Mouse (Mus musculus) lung, embryonic 16.5 days (tissue): ENCODE measurements at regions not wholly inside any gene's neighbourhood (a gene's known extent, or its start where the extent isn't known, plus 50 kb on each side); places are given as distances from the start of the nearest gene placed in this dataset.
"Not testable (repeated sequence)": the region's sequence is repeated elsewhere in the genome, so short reads cannot be mapped to it uniquely, and the experiment has no call there.

ENCODE experiments used
- ATAC-seq: fragments of 200-750 bp; cut with Nextera tagmentation; 2 replicates; pipeline ENCODE4 v1.8.0; 2017; ENCODE audit warnings: low read depth, mild to moderate bottlenecking, moderate library complexity
- H3K27ac ChIP-seq: fragments of 300-500 bp; sonication (generic); 2 replicates; pipeline ENCODE4 v1.5.1; 2014; ENCODE audit warnings: mild to moderate bottlenecking, control low read depth, low read length
- H3K27me3 ChIP-seq: fragments of 300-500 bp; sonication (generic); 2 replicates; pipeline ENCODE4 v1.6.1; 2014; ENCODE audit warnings: low read depth, low read length, mixed read lengths; ENCODE audit not compliant: control insufficient read depth, insufficient read depth
- H3K36me3 ChIP-seq: fragments of 300-500 bp; sonication (generic); 2 replicates; pipeline ENCODE4 v1.6.1; 2014; ENCODE audit warnings: low read length; ENCODE audit not compliant: control insufficient read depth, insufficient read depth
- H3K4me1 ChIP-seq: fragments of 300-500 bp; sonication (generic); replicated peaks from 2 replicates; pipeline ENCODE4 v1.6.1; 2014; ENCODE audit warnings: low read length, mixed read lengths; ENCODE audit not compliant: control insufficient read depth, insufficient read depth
- H3K4me2 ChIP-seq: fragments of 300-500 bp; sonication (generic); 2 replicates; pipeline ENCODE4 v1.6.1; 2014; ENCODE audit warnings: low read depth, low read length, control low read depth
- H3K4me3 ChIP-seq: fragments of 300-500 bp; sonication (generic); 2 replicates; pipeline ENCODE4 v1.5.1; 2014; ENCODE audit warnings: mild to moderate bottlenecking, low read length, control low read depth
- H3K9ac ChIP-seq: fragments of 300-500 bp; sonication (generic); 2 replicates; pipeline ENCODE4 v1.6.1; 2014; ENCODE audit warnings: low read length, control low read depth
- H3K9me3 ChIP-seq: fragments of 300-500 bp; sonication (generic); 2 replicates; pipeline ENCODE4 v1.6.1; 2016; ENCODE audit warnings: low read length; ENCODE audit not compliant: control insufficient read depth
- WGBS: fragments of 180-500 bp; shearing (Covaris S2); extraction: QIAGEN DNeasy Blood & Tissue Kit; methylation state at CpG from one replicate; pipeline ENCODE4 v1.1.7; 2014; 5-methylcytosine and 5-hydroxymethylcytosine counted together

DNA sequence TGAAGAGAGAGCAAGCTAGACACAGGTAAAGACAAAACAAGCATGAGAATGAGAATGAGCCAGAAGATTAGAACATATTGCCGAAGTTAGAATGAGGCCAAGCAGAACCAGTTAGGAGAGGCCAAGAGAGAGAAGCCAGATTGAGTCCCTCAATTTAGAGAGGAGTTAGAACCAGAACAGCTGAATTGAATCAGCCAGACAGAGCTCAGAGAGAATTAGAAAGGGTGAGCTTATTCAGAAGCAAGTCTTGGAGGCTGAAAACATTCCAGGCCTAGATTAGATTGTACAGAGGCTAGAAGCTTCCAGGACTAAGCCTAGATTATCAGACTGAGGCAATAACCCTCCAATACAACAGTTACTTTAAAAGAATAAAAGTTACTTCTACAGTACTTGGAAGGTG lies 256.1 kb downstream of the Lpin1 start:
- Histone ChIP-seq H3K4me3 (no peak overlapping the region), H3K9ac (no peak overlapping the region), H3K27ac (no peak overlapping the region), H3K9me3 (0 out of 2 replicates have a peak, but pooled peaks cover 2% of the 10 kb centered on the region), H3K4me2 (no peak overlapping the region), H3K27me3 (no peaks in the 10 kb centered on the region), H3K36me3 (no peaks in the 10 kb centered on the region), H3K4me1 (no peaks in the 10 kb centered on the region)
- WGBS = 71% methylated on average over 1 of the region's 1 CpGs
- ATAC-seq = no peak

DNA sequence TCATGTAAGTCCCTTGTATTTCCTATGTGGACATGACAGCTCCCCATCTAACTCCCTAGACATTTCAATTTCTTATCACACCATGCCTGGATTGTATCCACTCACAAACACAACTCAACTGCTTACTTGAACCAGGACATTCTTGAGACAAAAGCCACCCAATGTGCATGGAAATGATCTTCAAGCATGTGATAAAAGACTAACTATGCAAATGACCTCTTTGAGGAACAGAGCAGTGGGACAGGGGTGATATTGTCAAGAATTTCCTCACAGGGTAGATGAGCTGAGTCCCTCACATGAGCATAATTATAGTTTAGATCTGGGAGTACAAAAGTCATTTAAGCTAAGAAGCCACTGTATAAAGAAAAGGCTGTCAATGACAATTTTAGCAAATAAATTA lies 259.0 kb downstream of the Lpin1 start:
- H3K27ac ChIP-seq = no peak overlapping the region

DNA sequence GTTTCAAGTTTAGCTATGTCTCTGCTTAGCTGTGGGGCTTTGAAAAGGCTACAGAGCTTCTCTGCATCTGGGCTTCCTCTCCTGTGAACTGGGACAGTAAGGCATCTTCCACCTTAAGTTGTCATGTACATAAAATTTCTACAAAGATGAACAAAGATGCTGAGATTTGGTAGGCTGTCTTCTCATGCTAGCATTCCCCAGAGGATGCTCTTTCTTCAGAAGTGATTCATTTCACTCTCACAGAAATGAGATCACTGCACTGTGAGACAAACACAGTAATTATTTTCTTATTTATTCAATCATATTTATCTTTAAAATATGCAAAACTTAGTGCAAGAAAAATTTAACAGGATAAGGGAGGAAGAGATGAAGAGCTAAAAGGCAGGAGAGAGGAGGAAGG lies 261.5 kb downstream of the Lpin1 start:
- Histone ChIP-seq H3K4me3 (no peak overlapping the region), H3K27ac (no peak overlapping the region), H3K4me1 (no peaks in the 10 kb centered on the region), H3K9ac (no peak overlapping the region), H3K9me3 (0 out of 2 replicates have a peak, but pooled peaks cover 2% of the 10 kb centered on the region), H3K36me3 (no peaks in the 10 kb centered on the region), H3K4me2 (no peak overlapping the region), H3K27me3 (no peaks in the 10 kb centered on the region)
- ATAC-seq = no peak

More for the DNA sequence above, 259.0 kb downstream of the Lpin1 start:
- H3K4me2 ChIP-seq = no peak overlapping the region
- H3K4me1 ChIP-seq = no peaks in the 10 kb centered on the region
- H3K9me3 ChIP-seq = 0 out of 2 replicates have a peak, but pooled peaks cover 2% of the 10 kb centered on the region
- no peaks in the 10 kb centered on the region for H3K27me3 ChIP-seq
- no peak overlapping the region for H3K9ac ChIP-seq
- no peak overlapping the region for H3K4me3 ChIP-seq
- no peak for ATAC-seq
- no peaks in the 10 kb centered on the region for H3K36me3 ChIP-seq

DNA sequence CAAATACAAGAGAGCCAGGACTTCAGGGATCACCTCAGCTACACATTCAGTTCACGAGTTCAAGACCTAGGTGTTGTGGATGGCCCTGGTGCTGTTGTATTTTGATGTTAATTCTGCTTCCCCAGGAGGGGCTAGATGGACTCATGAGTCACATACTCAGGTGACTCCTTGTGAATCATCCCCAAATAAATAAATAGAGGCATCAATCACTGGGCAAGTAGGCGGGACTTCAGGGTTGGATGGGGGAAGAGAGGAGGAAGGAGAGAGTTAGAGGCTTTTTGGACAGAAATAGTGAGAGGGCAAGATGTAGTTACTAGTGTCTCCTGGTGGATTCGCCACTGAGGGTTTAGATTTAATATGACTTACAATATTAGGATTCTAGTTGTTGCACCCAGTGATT lies 266.7 kb downstream of the Lpin1 start:
- Histone ChIP-seq H3K4me3 (no peak overlapping the region), H3K27ac (no peak overlapping the region), H3K4me2 (no peak overlapping the region), H3K9me3 (no peaks in the 10 kb centered on the region), H3K9ac (no peak overlapping the region), H3K4me1 (no peaks in the 10 kb centered on the region), H3K36me3 (no peaks in the 10 kb centered on the region), H3K27me3 (no peaks in the 10 kb centered on the region)
- WGBS = 70% methylated on average over 3 of the region's 3 CpGs
- ATAC-seq = no peak

DNA sequence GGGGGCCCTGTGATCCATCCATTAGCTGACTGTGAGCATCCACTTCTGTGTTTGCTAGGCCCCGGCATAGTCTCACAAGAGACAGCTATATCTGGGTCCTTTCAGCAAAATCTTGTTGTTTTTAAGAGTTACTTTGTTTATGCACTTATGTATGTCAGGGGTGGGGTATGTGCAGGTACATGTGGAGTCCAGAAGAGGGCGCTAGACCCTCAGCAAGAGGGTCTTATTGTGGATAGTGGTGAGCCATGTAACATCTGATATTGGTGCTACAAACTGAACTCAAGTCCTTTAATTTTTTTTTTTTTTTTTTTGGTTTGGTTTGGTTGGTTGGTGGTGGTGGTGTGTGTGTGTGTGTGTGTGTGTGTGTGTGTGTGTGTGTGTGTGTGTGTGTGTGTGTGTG lies 268.7 kb downstream of the Lpin1 start:
- not testable (repeated sequence) for H3K9me3 ChIP-seq, H3K9ac ChIP-seq, H3K4me1 ChIP-seq, H3K4me3 ChIP-seq, H3K27ac ChIP-seq, H3K36me3 ChIP-seq, H3K4me2 ChIP-seq, H3K27me3 ChIP-seq, ATAC-seq
- WGBS = 45% methylated on average over 2 of the region's 2 CpGs

DNA sequence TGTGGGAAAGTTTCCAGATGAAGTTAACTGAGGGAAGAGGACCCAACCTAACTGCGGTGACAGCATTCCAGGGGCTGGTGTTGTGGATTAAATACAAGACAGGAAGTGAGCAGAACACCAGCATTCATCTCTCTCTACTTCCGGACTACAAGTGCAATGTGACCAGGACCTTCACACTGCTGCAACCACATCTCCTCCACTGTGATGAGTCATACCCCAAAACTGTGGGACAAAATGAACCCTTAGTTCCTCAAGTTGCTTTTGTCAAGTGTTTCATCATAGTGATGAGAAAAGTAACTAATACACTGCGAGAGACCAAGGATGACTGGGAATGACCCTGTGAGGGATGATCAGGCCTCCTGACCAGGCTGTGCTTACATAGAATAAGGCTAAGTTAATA lies 279.3 kb downstream of the Lpin1 start:
- no peak overlapping the region for H3K4me3 ChIP-seq
- H3K4me2 ChIP-seq = no peak overlapping the region
- H3K9ac ChIP-seq = no peak overlapping the region
- H3K9me3 ChIP-seq = no peaks in the 10 kb centered on the region
- WGBS = 72% methylated on average over 3 of the region's 3 CpGs
- no peaks in the 10 kb centered on the region for H3K4me1 ChIP-seq
- ATAC-seq = no peak
- no peaks in the 10 kb centered on the region for H3K36me3 ChIP-seq
- no peaks in the 10 kb centered on the region for H3K27me3 ChIP-seq
- H3K27ac ChIP-seq = no peak overlapping the region

DNA sequence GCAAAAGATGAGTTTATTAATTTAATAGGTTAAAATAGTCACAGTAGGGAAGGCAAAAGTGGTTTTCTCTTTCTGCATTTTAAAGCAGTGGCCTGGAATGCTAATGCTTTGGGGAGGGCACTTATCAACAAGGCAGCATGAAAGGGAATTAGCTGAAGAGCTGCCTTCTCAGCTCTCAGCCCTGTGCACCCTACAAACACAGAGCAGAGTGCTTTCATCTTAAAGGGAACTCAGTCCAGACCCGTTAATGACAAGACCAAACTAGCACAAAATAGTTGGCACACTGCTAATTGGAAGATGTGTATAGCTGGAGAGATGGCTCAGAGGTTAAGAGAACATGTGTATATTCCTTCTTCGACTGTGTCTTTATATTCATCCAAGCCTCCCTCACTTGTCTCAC lies 281.6 kb downstream of the Lpin1 start:
- Histone ChIP-seq H3K4me2 (no peak overlapping the region), H3K4me3 (no peak overlapping the region), H3K9ac (no peak overlapping the region), H3K4me1 (no peaks in the 10 kb centered on the region), H3K36me3 (no peaks in the 10 kb centered on the region), H3K27me3 (no peaks in the 10 kb centered on the region), H3K9me3 (no peaks in the 10 kb centered on the region), H3K27ac (no peak overlapping the region)
- WGBS = 54% methylated on average over 2 of the region's 2 CpGs
- no peak for ATAC-seq

DNA sequence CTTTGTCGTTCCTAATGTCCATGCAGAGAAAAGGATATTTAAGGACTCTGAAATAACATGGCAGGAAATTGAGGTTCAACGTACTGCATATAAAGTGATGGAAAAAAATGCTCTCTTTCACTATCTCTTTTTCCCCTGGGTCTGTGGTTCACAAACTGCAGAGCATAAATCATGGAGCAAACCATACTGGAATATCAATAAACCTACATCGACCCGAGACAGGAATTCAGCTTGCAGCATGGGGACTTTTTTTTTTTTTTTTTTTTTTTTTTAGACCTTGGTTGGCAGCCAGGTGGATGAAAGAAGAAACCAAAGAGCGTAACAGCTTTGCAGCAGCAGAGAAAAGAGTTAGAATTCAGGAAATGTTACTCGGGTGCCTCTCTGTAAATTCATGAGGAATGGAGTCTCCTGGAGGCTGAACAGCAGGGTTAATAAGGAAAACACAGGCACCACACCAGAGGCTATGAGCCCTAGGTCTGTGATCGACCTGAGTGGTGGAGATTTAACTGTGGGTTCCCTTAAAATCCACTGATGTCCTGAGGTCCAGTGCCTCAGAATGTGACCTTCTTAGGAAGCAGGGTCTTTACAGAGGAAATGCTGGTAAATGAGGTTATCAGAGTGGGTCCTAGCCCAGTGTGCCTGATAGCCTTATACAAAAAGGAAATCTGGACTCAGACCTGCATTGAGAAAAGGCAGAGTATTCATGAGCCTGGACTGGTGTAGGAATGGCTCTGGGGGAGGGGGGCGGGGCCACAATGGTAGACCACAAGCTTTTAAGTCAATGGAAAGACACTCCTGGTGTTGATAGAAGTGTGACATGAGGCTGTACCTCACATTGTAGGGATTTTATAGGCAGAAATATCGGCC lies 290.0 kb downstream of the Lpin1 start:
- H3K27ac ChIP-seq = no peak overlapping the region
- no peak overlapping the region for H3K9ac ChIP-seq
- no peak overlapping the region for H3K4me3 ChIP-seq
- H3K9me3 ChIP-seq = no peaks in the 10 kb centered on the region
- H3K36me3 ChIP-seq = no peaks in the 10 kb centered on the region
- 70% methylated on average over 9 of the region's 9 CpGs for WGBS
- ATAC-seq = no peak
- no peak overlapping the region for H3K4me2 ChIP-seq
- H3K27me3 ChIP-seq = no peaks in the 10 kb centered on the region
- H3K4me1 ChIP-seq = no peaks in the 10 kb centered on the region

DNA sequence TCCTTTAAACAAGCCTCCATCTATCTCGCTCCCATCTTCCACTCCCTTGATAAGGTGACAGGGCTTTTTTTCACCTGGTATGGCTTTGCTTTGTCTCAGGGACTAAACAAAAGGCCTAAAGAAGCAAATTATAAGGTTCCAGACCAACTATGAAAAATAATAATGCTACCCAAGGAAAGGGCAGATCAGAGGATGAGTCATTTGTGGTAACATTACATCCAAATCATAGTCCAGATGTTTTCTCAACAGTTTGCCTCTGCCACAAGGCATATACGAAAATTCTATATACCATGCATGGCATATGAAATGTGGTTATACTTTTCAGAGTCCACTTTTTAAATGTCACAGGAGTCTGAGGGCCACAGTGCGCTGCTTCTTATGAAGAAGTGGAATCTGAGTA lies 302.7 kb downstream of the Lpin1 start:
- 69% methylated on average over 3 of the region's 3 CpGs for WGBS

More for the DNA sequence above, 302.7 kb downstream of the Lpin1 start:
- Histone ChIP-seq H3K4me3 (no peak overlapping the region), H3K36me3 (no peaks in the 10 kb centered on the region), H3K9me3 (no peaks in the 10 kb centered on the region), H3K4me2 (no peak overlapping the region), H3K4me1 (no peaks in the 10 kb centered on the region), H3K9ac (no peak overlapping the region), H3K27me3 (no peaks in the 10 kb centered on the region), H3K27ac (no peak overlapping the region)
- ATAC-seq = no peak
